Mouse (Mus musculus) MEL-GATA-1-ER (cell line): ENCODE measurements at regions not wholly inside any gene's neighbourhood (a gene's known extent, or its start where the extent isn't known, plus 50 kb on each side); places are given as distances from the start of the nearest gene placed in this dataset.

Source experiments
- DNase-seq: peaks from one replicate; pipeline ENCODE4 v3.0.0-alpha.2; 2012; ENCODE audit warnings: low read depth; ENCODE audit errors: extremely low read depth

DNA sequence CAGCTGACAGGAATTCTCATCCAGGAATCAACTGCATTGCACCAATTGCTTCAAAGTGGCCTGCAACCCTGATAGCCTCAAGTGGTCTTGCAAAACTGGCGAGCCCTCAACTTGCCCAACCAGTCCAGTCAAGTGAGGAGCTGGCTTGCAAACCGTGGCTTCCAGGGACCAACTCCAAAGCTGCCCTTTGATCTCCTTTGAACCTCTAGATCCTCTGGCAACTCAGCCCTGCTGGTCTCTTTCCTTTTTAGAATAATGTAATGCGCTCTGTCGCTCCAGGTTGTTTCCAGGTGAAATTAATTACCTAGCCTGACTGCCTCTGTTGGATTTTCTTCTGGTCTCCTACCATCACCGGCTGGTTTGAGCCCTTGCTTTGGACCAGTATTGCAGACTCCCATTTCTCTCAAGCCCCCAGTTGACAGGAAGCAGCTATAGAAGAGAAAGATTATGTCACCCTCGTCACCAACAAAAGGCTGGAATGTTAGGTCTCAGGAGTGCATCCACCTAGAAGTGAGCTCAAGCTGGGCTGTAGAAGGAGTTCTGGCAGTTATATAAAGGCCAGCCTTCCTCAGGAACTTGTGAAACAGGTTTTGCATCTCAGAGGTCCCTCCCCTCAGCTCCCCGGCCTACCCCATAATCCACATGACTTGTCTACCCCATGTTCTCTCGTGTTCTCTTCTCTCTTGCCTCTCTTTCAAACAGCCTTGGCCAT is 49.8 kb upstream of the Abcd3 start:
- DNase-seq = no peak
